Mouse (Mus musculus): ENCODE data around the gene Fam13a. TPM values are rescaled to one million over a fixed set of nuclear protein-coding genes. Genes with fewer than 3 reads are reported as not detected.
A peak's percentile ranks its signal among the peaks of the same experiment; 100 is the strongest.

Gene Fam13a
- polyA plus RNA-seq, 3 experiments from 2014 or later, result 0.27 to 0.29 TPM; not detected in 1

GRCm38 (mm10) chr6:58932515-58933188 is 91.7 kb downstream of the Fam13a start:
- ATAC-seq, result no peak

- ATAC-seq, result no peak
Observed at GRCm38 (mm10) chr6:58931149-58931548, 93.2 kb downstream of the Fam13a start.

DNA sequence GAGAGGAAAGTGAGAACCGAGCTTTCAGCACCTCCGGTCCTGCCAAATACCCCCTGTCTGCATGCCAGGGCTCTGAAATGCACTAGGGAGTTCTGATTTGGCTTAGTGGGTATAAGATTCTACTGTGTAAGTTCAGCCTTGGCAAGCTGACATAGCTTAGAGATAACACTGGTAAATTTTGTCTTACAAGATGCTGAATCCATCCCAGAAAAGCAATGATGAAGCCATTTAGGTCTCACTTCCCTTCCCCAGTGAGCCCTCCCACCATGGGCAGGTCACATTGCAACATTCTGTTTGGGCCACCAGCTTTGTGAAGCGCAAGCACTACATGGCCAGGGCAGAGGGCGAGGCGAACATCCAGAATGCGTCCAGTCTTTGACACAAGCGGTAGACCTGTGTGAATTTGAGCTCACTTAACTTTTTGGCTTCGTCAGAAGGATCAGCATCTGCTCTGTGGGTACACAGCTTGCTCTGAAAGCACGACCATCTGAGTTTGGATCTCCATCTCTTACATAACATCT is 94.4 kb downstream of the Fam13a start:
- no peak for ATAC-seq

- ATAC-seq, result no peak
Observed at GRCm38 (mm10) chr6:58927881-58928280, 96.5 kb downstream of the Fam13a start.

GRCm38 (mm10) chr6:58922511-58922910 is 101.8 kb downstream of the Fam13a start:
- no peak for ATAC-seq

DNA sequence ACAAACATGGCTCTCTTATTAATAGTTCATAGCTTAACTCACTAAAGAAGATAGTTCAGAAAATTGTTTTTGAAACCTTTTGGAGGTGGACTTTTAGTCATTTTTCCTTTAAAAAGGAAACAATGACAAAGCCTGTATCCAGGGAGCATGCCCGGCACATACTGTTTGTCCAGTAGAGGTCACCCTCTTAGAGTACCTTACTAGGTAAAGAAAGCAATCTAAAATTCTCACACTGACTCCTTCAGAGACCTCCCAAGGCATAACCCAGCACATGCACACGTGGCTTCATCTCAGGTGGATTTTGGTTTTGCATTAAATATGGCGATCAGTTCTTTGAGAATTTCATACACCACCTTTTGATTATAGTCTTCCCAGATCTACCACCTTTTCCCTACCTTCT is 102.7 kb downstream of the Fam13a start:
- no peak for ATAC-seq

DNA sequence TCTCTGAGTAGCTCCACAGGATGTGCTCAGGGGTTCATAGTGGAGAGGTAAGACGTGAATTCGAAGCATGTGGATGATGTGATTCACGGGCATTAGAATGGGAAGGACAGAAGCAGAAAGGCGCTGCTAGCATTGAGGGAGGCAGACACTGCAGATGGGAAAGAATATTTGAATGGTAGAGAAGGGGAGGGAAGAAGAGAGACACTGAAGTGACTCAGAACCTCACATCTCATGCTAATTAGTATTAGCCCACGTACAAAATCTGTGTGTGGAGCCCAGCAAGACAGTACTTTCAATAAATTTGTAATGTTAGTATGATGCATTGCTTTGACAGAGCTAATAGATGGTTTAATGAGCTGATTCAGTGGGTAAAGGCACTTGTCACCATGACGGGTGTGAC is 103.6 kb downstream of the Fam13a start:
- ATAC-seq, result no peak

- no peak for ATAC-seq
Observed at GRCm38 (mm10) chr6:58916498-58916897, 107.9 kb downstream of the Fam13a start.

- ATAC-seq, result no peak
Observed at GRCm38 (mm10) chr6:58913971-58914370, 110.4 kb downstream of the Fam13a start.

- ATAC-seq, result no peak
Observed at GRCm38 (mm10) chr6:58913551-58913950, 110.8 kb downstream of the Fam13a start.

GRCm38 (mm10) chr6:58912842-58913241 is 111.5 kb downstream of the Fam13a start:
- no peak for ATAC-seq

- no peak for ATAC-seq
Observed at GRCm38 (mm10) chr6:58907791-58908190, 116.6 kb downstream of the Fam13a start.

DNA sequence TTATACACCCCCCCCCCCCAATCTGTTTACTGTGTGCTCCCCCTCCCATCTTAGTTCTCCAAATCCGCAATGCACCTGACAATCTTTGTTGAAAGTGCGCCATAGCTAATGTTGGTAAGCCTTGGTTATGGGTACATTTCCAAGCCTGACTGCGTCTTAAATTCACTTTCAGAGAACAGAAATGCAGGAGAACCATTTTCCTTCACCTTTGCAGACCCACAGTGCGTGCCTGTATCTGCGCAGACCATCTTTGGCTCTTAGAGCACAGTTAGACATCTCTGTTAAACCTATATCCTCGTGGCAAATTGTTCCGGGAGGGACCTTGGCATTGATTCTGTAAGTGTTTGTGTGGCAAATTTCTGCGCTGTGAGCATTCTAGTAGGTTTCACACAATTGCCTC is 117.0 kb downstream of the Fam13a start:
- no peak for ATAC-seq

- no peak for ATAC-seq
Observed at GRCm38 (mm10) chr6:58906852-58907261, 117.5 kb downstream of the Fam13a start, which contains the start of gene Nap1l5. Nap1l5 (minus strand) TSS chr6:58907076.

- no peak for ATAC-seq
Observed at GRCm38 (mm10) chr6:58904551-58904950, 119.8 kb downstream of the Fam13a start.

- ATAC-seq, result no peak
Observed at GRCm38 (mm10) chr6:58903171-58903570, 121.2 kb downstream of the Fam13a start.

- ATAC-seq, result no peak
Observed at GRCm38 (mm10) chr6:58900536-58900935, 123.8 kb downstream of the Fam13a start.

- ATAC-seq, result no peak
Observed at GRCm38 (mm10) chr6:58899076-58899475, 125.3 kb downstream of the Fam13a start.

GRCm38 (mm10) chr6:58896648-58897047 is 127.7 kb downstream of the Fam13a start:
- no peak for ATAC-seq

DNA sequence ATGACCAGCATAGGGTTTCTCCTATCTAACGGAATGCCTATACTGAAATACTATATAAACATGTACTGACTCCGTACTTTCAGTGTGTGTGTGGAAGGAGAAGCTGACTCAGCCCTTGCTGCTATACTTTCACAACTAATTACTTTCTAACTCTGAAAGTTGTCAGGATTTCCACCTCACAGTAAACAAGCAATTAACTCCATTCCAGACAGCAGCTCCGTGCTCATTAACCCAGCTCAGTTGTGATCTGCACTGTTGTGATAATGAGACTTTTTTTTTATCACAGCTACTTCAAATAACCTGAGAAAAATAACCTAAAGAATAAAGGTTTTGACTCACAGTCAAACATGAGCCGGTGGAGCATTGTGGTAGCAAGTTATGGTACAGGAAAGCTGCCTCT is 129.4 kb downstream of the Fam13a start:
- ATAC-seq, result no peak

DNA sequence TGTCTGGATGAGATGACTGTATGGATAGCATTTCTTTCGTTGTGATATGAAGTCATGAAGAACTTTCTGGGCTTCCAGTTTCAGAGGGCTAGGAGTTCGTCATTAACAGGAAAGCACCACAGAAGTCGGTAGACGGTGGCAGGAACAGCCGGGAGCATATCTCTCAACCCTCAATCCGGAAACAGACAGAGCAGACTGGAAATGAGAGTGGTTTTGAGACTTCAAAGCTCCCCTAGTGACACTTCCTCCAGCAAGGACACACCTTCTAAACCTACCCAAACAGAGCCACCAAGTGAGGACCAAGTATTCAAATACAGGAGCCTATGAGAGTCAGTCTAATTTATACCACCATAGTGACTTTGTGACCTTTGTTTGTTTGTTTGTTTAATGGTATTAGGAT is 131.0 kb downstream of the Fam13a start:
- ATAC-seq, result peak; percentile 32

DNA sequence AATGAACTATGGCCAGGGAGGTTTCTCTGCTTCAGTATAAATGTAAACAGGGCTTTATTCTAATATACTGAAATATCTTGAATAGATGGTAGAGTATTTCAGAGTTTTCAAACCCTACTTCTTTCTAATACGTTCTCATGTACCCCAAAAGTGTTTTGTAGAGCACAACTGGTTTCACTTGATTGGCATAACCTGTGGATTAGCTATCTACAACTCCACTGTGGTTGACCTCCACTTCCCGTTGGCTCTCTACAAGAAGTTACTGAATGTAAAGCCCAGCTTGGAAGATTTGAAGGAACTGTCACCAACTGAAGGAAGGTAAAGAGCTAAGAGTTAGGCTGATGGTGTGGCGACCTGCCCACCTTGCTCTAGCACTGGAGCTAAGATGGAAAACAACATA is 134.4 kb downstream of the Fam13a start:
- ATAC-seq, result no peak

GRCm38 (mm10) chr6:58882271-58882670 is 142.1 kb downstream of the Fam13a start:
- no peak for ATAC-seq

Data from inflammation-experienced regulatory T-cells, adult 6 months (primary cell).